Mouse (Mus musculus) lung, adult 10 weeks (tissue): ENCODE measurements around the gene Hykk. TPM values are rescaled to one million over a fixed set of nuclear protein-coding genes. Genes with fewer than 3 reads are reported as not detected.

Source experiments
- polyA plus RNA-seq: library from polyadenylated mRNA; stranded (reverse); fragments of 350-450 nt; fragmentation: Illumina TruSeq; extraction: RNeasy Lipid Tissue Mini Kit (QIAGEN cat#74804); gene quantifications from one replicate; pipeline ENCODE4 v1.2.3, GENCODE M21; 2014; ENCODE audit warnings: low read depth, low replicate concordance; ENCODE audit not compliant: insufficient read depth

Hykk gene
- polyA plus RNA-seq: 1.9 TPM

GRCm38 (mm10) chr9:54917010-54917677, at the start of gene Hykk:
Gene Hykk (plus strand): TSS chr9:54917283.

GRCm38 (mm10) chr9:54950575-54951321, 33.7 kb downstream of the Hykk start, which contains the start of the genes Psma4 and AY074887:
Gene Psma4 (plus strand): TSS chr9:54950790.
Gene AY074887 (minus strand): TSS chr9:54950998.

GRCm38 (mm10) chr9:54980674-54981073, 63.6 kb downstream of the Hykk start, which contains the start of gene Chrna5:
Gene Chrna5 (plus strand): TSS chr9:54980880.

Other genes starting within 250 kb of the Hykk start
- gene Dnaja4, start 218.4 kb upstream of the Hykk start, polyA plus RNA-seq: 28.4 TPM
- 61.6 TPM for gene Wdr61, start 182.8 kb upstream of the Hykk start, polyA plus RNA-seq
- gene Crabp1, start 152.5 kb upstream of the Hykk start, polyA plus RNA-seq: 3.1 TPM
- 13.6 TPM for gene Ireb2, start 53.5 kb upstream of the Hykk start, polyA plus RNA-seq
- gene Psma4, start 33.5 kb downstream of the Hykk start, polyA plus RNA-seq: 125 TPM
- not detected for gene AY074887, start 33.7 kb downstream of the Hykk start, polyA plus RNA-seq
- not detected for gene Chrna5, start 63.6 kb downstream of the Hykk start, polyA plus RNA-seq
- gene Chrna3, start 109.3 kb downstream of the Hykk start, polyA plus RNA-seq: 0.04 TPM
- 0.08 TPM for gene Chrnb4, start 131.5 kb downstream of the Hykk start, polyA plus RNA-seq
- gene Ube2q2, start 231.6 kb downstream of the Hykk start, polyA plus RNA-seq: 17.2 TPM